Mouse (Mus musculus) hindbrain, embryonic 10.5 days (tissue): ENCODE results near the gene Lrfn2. TPM values are rescaled to one million over a fixed set of nuclear protein-coding genes. Genes with fewer than 3 reads are reported as not detected.

ENCODE experiments used
- DNase-seq: peaks from one replicate; pipeline ENCODE4 v3.0.0-alpha.2; 2017; ENCODE audit warnings: low spot score
- H3K27ac ChIP-seq: fragments of 300-500 bp; sonication (generic); 2 replicates; pipeline ENCODE4 v1.5.1; 2016; ENCODE audit warnings: mild to moderate bottlenecking, moderate library complexity
- H3K27me3 ChIP-seq: fragments of 300-500 bp; sonication (generic); 2 replicates; pipeline ENCODE4 v1.6.1; 2016; ENCODE audit warnings: mild to moderate bottlenecking; ENCODE audit not compliant: poor library complexity, insufficient read depth, severe bottlenecking
- H3K36me3 ChIP-seq: fragments of 300-500 bp; sonication (generic); 2 replicates; pipeline ENCODE4 v1.6.1; 2016; ENCODE audit warnings: mild to moderate bottlenecking, moderate library complexity
- H3K4me1 ChIP-seq: fragments of 300-500 bp; sonication (generic); replicated peaks from 2 replicates; pipeline ENCODE4 v1.6.1; 2016; ENCODE audit warnings: mild to moderate bottlenecking
- H3K4me3 ChIP-seq: fragments of 300-500 bp; sonication (generic); 2 replicates; pipeline ENCODE4 v1.5.1; 2016; ENCODE audit warnings: mild to moderate bottlenecking, moderate library complexity
- H3K9me3 ChIP-seq: fragments of 300-500 bp; sonication (generic); 2 replicates; pipeline ENCODE4 v1.6.1; 2016; ENCODE audit warnings: mild to moderate bottlenecking, moderate library complexity
- WGBS: fragments of 180-500 bp; shearing (Covaris S2); methylation state at CpG from one replicate; pipeline ENCODE4 v1.1.7; 2016; 5-methylcytosine and 5-hydroxymethylcytosine counted together
- polyA plus RNA-seq: library from polyadenylated mRNA; unstranded; fragments of >200 nt; fragmentation: Nextera tagmentation; extraction: Ambion mirVana; gene quantifications from 2 replicates; pipeline ENCODE4 v1.2.1, GENCODE M21; 2016

The Lrfn2 gene
- polyA plus RNA-seq, 1 experiment from 2014 or later: 0.54 TPM

DNA sequence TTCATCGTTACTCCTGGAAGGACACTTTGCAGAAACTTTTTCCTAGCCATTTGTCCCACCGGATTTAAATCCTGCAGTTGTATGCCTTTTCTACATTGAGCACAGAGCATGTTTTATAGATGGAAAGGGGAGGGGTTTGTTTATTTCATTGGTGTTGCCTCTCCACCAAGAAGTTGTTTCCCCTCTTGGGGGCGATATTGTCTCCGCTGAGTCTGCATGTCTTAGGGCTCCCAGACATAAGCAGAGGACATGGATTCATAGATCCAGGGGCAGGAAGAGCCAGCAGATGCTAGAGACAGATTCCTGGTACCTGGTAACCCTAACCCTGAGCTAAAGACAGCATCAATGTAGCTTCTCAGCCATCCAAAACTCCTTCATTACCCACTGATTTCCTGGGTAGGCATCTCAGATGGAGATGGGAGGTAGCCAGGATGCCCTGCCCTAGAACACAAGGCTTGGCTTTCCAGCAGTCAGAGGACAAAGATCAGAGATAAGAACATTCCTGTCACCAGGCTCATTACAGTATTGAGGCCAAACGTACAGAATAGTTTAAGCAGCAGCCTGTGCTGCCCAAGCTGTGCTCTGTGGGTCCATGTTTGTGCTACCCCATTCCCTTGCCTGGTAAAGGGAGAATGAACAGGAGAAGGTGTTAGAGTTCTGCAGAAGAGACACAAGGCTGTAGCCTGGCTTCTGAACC, 4.4 kb downstream of the Lrfn2 start:
- H3K27ac ChIP-seq: no peak overlapping the region
- peaks cover 20% of the 10 kb centered on the region for H3K4me1 ChIP-seq
- no peak overlapping the region for H3K4me3 ChIP-seq
- H3K27me3 ChIP-seq: peaks cover 29% of the 10 kb centered on the region
- no peaks in the 10 kb centered on the region for H3K9me3 ChIP-seq
- 61% methylated on average over 5 of the region's 5 CpGs for WGBS
- H3K36me3 ChIP-seq: no peaks in the 10 kb centered on the region
- no peak for DNase-seq

DNA sequence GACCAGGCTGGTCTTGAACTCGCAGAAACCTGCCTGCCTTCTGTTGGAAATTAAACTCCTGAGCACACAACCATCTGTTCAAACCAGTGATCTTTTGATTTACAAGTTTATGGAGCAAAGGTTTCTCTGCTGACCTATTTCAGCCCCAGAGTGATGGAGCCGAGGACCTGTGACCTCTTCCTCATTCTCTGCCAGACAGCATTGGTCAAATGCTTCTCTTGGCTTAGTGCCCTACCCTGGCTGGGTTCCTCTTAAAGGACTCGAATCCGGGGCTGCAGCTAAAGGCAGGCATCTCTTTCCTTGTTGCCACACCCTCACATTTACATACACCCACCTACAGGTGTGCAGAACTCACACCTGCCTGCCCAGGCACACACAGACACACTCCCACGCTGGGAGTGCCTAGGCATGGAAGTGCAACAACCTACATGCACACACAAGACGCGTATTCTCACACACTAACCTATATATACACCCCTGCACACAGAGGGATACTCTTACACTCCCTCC, 6.6 kb downstream of the Lrfn2 start:
- Histone ChIP-seq H3K27ac (no peak overlapping the region), H3K4me3 (no peak overlapping the region), H3K9me3 (no peaks in the 10 kb centered on the region), H3K36me3 (no peaks in the 10 kb centered on the region), H3K27me3 (peaks cover 9% of the 10 kb centered on the region), H3K4me1 (0 out of 2 replicates have a peak, but pooled peaks cover under 1% of the 10 kb centered on the region)
- DNase-seq: no peak
- 85% methylated on average over 7 of the region's 7 CpGs for WGBS

DNA sequence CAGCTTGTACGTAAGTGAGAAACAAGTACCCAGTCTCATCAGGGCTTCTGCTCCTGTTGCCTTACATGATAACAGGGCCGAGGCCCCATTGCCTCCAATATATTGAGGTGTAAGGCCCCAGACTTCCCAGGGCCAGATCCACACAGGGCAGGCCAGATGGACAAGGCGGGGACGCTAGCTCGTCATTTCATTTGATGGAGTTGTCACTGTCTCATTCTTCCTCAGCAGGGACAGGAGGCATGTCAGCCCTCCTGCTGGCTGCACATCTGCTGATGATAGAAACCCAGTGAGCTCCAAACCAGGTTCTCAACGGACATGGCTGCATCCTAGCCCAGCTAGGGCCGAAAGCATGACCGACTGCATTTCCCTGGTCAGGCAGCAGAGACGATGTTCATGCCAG, 14.1 kb downstream of the Lrfn2 start:
- H3K36me3 ChIP-seq: no peaks in the 10 kb centered on the region
- no peaks in the 10 kb centered on the region for H3K27me3 ChIP-seq
- no peak overlapping the region for H3K27ac ChIP-seq
- no peak for DNase-seq
- H3K4me3 ChIP-seq: no peak overlapping the region
- H3K4me1 ChIP-seq: peaks cover 15% of the 10 kb centered on the region
- WGBS: 60% methylated on average over 9 of the region's 9 CpGs
- no peaks in the 10 kb centered on the region for H3K9me3 ChIP-seq

DNA sequence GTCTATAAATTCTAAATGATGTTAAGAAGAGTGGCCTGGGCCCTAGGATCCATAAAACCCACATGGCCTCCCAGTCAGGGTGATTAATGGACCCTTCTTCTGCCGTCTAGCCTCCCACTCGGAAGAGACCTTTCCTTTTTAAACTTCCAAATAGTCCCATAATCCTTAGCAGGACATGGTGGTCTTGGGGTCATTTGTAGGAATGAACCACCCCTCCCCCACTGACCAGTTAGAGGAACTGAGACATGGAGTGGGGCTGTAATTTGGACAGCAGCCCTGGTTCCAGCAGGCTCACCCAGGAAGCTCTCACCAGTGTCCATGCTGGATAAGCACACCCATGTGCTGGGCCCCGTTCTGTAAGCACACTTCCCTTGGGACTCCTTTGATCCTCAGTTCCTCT, 14.6 kb downstream of the Lrfn2 start:
- Histone ChIP-seq H3K27ac (no peak overlapping the region), H3K27me3 (no peaks in the 10 kb centered on the region), H3K36me3 (no peaks in the 10 kb centered on the region), H3K4me1 (peaks cover 15% of the 10 kb centered on the region), H3K9me3 (no peaks in the 10 kb centered on the region), H3K4me3 (no peak overlapping the region)
- no peak for DNase-seq
- 60% methylated on average over 3 of the region's 3 CpGs for WGBS

DNA sequence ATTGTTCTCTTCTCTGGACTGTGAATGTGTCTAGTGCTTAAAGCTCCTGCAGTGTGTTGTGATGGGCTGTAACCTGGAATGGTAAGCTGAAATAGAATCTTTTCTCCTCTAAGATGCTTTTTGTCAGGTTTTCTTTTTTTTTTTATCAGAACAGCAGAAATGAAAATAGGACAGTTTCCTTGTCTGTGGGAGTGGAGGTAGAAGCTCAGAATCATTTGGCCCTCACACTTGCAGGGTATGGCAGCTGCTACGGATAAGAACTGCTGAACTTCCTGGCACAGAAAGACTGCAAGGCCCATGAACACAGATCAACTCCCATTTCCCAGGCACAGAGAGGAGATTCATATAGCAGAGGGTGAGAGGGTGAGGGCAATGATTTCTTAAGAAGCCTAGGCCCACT, 19.1 kb downstream of the Lrfn2 start:
- Histone ChIP-seq H3K36me3 (no peaks in the 10 kb centered on the region), H3K4me1 (peaks cover 14% of the 10 kb centered on the region), H3K27me3 (no peaks in the 10 kb centered on the region), H3K4me3 (no peak overlapping the region), H3K9me3 (no peaks in the 10 kb centered on the region), H3K27ac (no peak overlapping the region)
- no peak for DNase-seq
- WGBS: 93% methylated on average over 1 of the region's 1 CpGs

DNA sequence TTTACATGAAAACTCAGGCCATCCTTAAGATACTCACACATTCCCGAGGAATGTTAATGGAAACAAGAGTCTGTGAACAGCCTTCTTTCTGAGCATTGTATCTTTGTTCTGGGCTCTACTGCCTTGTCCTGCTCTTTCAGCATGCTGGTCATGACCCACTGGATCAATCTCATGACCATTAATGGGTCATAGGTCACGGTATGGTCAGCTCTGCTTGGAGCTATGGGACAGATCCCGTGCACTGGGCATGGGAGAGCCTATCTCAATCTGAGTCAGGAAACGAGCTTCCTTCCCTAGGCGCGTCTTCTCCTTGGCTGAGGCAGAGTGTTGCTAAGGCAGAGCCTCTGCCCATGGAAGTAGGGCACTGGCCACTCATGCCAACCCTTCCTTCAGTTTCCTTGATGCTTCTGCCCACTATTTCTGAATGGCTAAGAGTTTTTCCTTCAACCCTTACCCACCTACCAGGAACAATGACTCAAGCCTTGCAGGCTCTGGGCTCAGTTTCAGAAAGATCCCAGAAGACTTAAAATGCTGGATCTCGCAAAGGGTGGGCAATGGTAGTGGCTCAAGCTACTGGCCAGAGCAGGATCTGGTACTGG, 24.0 kb downstream of the Lrfn2 start:
- Histone ChIP-seq H3K4me1 (peaks cover 23% of the 10 kb centered on the region), H3K27ac (no peak overlapping the region), H3K9me3 (no peaks in the 10 kb centered on the region), H3K27me3 (no peaks in the 10 kb centered on the region), H3K36me3 (no peaks in the 10 kb centered on the region), H3K4me3 (no peak overlapping the region)
- no peak for DNase-seq
- whole genome bisulfite sequencing: 85% methylated on average over 7 of the region's 7 CpGs

DNA sequence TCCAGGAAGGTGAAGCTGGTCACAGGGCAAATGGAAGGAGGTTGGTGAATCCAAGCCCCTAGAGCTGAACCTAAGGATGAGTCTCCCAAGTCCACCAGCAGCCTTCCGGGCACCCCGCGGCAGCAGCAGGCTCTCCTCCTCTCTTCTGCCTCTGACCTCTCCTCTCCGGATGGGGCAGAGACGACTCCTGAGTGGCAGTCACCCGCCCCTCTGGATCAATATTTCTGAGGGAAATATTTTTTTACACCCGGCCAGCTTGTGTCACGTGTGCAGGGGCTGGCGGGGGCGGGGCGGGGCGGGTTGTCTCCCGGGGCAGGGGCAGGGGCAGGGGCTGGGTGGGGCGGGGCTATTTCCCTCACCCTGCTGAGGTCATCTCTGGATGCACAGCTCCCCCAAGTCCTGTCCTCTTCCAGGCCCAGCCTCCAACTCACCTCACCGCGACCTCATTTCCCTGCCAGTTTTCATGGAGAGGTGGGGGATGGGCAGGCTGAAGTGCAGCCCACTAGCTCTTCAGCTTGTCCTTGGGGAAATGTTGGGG, 28.1 kb downstream of the Lrfn2 start:
- peak overlapping the region; percentile 37 for H3K4me3 ChIP-seq
- H3K27me3 ChIP-seq: no peaks in the 10 kb centered on the region
- 5% methylated on average over 16 of the region's 16 CpGs for WGBS

DNA sequence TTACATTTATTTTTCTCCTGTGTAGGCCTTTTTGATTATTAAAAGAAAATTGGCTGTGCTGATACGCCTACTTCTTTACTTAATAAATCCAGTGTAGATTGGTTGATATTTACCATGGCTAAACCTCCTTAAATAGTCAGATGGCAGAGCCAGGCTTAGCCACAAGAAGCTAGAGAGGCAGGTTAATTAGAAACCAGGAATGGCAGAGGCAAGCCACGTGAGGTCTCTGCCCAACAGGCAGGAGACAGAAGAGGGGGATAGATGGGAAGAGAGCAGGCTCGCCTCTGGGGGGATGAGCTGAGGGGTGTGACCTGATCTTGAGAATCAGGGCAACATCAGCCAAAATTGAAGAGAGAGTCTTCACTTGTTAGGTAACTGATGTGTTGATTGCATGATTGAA, 30.5 kb downstream of the Lrfn2 start:
- Histone ChIP-seq H3K36me3 (no peaks in the 10 kb centered on the region), H3K4me1 (peaks cover 17% of the 10 kb centered on the region), H3K9me3 (no peaks in the 10 kb centered on the region), H3K27me3 (no peaks in the 10 kb centered on the region), H3K4me3 (no peak overlapping the region), H3K27ac (no peak overlapping the region)
- WGBS: 62% methylated on average over 3 of the region's 3 CpGs
- DNase-seq: no peak

More for the DNA sequence above, 28.1 kb downstream of the Lrfn2 start:
- peak overlapping the region; percentile 79 for H3K27ac ChIP-seq
- peaks cover 23% of the 10 kb centered on the region for H3K4me1 ChIP-seq
- no peaks in the 10 kb centered on the region for H3K9me3 ChIP-seq
- peak; percentile 69 for DNase-seq
- H3K36me3 ChIP-seq: no peaks in the 10 kb centered on the region

DNA sequence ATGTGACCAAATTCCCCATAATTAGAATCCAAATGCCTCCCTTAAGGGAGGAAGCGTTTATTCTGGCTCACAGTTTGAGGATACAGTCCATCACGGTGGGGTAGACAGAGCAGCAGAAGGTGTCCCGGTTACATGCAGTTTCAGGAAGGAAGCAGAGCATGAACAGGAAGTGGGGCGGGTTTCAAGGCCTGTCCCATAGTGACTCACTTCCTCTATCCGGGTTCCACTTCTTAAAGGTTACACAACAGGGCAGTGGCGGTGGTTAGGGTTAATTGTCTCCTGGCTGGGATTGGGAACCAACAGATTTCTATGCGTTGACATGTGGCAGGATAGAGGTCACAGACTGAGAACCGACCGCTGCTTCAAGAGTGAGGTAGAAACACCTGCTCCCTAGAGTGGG, 31.6 kb downstream of the Lrfn2 start:
- Histone ChIP-seq H3K9me3 (no peaks in the 10 kb centered on the region), H3K27me3 (no peaks in the 10 kb centered on the region), H3K4me1 (peaks cover 17% of the 10 kb centered on the region), H3K36me3 (no peaks in the 10 kb centered on the region), H3K4me3 (no peak overlapping the region), H3K27ac (no peak overlapping the region)
- WGBS: 82% methylated on average over 9 of the region's 9 CpGs
- DNase-seq: no peak

DNA sequence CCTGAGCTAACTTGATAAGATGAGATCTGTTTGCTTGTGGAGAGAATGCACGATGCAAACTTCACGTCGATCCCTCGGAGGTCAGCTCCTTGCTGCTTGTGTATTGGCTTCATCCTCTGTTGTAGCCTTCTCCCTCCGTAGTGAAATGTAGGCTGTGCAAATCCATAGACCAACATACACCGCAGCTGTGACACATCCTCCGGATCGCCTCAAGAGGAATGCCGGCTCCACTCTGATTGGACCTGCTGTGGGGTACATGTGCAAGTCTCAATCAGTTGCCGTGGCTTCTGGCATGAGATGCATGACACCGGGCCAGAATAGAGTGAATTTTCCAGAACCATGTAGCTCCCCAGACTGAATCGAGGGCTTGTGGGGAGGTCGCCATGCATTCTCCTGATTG, 36.1 kb downstream of the Lrfn2 start:
- H3K27ac ChIP-seq: no peak overlapping the region
- H3K27me3 ChIP-seq: no peaks in the 10 kb centered on the region
- H3K4me1 ChIP-seq: peaks cover 28% of the 10 kb centered on the region
- no peak for DNase-seq
- no peaks in the 10 kb centered on the region for H3K36me3 ChIP-seq
- H3K9me3 ChIP-seq: no peaks in the 10 kb centered on the region
- 93% methylated on average over 13 of the region's 13 CpGs for WGBS
- no peak overlapping the region for H3K4me3 ChIP-seq

DNA sequence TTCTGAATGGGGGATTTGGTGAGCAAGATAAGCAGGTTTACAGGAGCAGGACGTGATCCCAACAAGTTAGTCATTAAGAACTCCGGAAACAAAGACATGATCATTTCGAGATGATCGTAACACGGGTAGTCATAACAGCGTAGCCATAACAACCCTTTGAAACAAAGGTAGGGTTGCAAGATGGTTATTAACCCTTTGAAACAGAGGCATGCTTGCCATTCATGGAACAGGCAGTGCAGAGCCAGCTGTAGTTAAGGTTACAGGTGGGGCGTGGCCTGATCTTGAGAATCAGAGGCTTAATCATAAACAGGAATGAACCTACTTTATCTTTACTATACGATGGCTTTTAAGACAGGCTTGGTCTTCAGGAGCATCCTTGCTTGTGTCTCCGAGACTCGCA, 39.1 kb downstream of the Lrfn2 start:
- 82% methylated on average over 10 of the region's 10 CpGs for WGBS
- no peaks in the 10 kb centered on the region for H3K36me3 ChIP-seq
- DNase-seq: no peak
- H3K9me3 ChIP-seq: no peaks in the 10 kb centered on the region
- H3K27me3 ChIP-seq: no peaks in the 10 kb centered on the region
- no peak overlapping the region for H3K4me3 ChIP-seq
- no peak overlapping the region for H3K27ac ChIP-seq
- H3K4me1 ChIP-seq: peaks cover 57% of the 10 kb centered on the region

DNA sequence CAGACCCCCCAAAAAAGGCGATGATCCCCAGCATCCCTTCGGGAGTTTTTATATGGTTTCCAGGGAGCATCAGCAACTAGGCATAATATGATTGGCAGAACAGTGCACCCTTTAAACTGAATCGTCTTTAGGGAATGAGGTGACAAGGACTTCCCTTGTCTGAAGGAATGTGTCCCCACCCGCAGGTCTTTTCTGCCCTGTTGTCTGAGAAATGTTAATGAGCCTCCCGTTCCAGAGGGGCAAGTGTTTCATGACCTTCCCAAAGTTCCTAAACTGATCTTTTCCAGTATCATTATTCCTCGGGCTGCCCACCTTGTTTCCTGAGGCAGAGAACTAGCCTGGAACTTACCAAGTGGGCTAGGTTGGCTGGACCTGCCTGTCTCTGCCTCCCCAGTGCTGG, 40.7 kb downstream of the Lrfn2 start:
- H3K9me3 ChIP-seq: no peaks in the 10 kb centered on the region
- no peak overlapping the region for H3K27ac ChIP-seq
- H3K4me1 ChIP-seq: peaks cover 72% of the 10 kb centered on the region

DNA sequence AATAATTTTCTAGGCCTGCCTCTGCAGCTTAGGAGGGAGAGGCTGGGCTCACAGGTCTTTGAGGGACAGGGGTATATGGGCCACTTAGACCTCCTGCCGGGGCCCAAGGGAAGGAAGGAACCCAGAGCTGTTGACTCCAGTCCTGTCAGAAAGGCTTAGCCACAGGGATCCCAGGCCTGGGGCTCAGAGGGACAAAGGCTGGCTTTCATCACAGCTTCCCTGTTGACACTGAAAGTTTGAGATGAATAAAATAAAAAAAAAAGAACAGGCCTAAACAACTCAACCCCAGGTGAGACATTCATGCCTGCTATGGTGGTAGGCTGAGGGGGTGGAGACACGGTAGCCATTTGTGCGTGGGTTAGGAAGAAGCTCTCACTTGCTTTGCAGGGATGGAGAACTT, 41.2 kb downstream of the Lrfn2 start:
- H3K36me3 ChIP-seq: no peaks in the 10 kb centered on the region
- no peak for DNase-seq
- H3K4me1 ChIP-seq: peaks cover 78% of the 10 kb centered on the region
- 10% methylated on average over 3 of the region's 3 CpGs for WGBS
- H3K27ac ChIP-seq: no peak overlapping the region
- no peaks in the 10 kb centered on the region for H3K27me3 ChIP-seq
- no peak overlapping the region for H3K4me3 ChIP-seq
- no peaks in the 10 kb centered on the region for H3K9me3 ChIP-seq

More for the DNA sequence above, 40.7 kb downstream of the Lrfn2 start:
- WGBS: 19% methylated on average over 6 of the region's 6 CpGs
- no peaks in the 10 kb centered on the region for H3K36me3 ChIP-seq
- no peaks in the 10 kb centered on the region for H3K27me3 ChIP-seq
- H3K4me3 ChIP-seq: no peak overlapping the region
- no peak for DNase-seq
